Mouse (Mus musculus) embryo, embryonic 11.5 days (tissue): ENCODE results near the gene Igf1.

Source experiments
- DNase-seq: peaks from one replicate; pipeline ENCODE4 v3.0.0-alpha.2; 2012; ENCODE audit warnings: low read depth, low spot score

Gene Igf1

GRCm38 (mm10) chr10:87860181-87861103, 2.4 kb downstream of the Igf1 start:
- no peak for DNase-seq

- no peak for DNase-seq
Observed at GRCm38 (mm10) chr10:87861104-87861455, 3.0 kb downstream of the Igf1 start.

GRCm38 (mm10) chr10:87862899-87863298, 4.8 kb downstream of the Igf1 start:
- no peak for DNase-seq

- DNase-seq, result no peak
Observed at GRCm38 (mm10) chr10:87863326-87863725, 5.3 kb downstream of the Igf1 start.

- no peak for DNase-seq
Observed at GRCm38 (mm10) chr10:87865712-87866111, 7.6 kb downstream of the Igf1 start.

GRCm38 (mm10) chr10:87866448-87866847, 8.4 kb downstream of the Igf1 start:
- DNase-seq, result no peak

GRCm38 (mm10) chr10:87867217-87867616, 9.2 kb downstream of the Igf1 start:
- no peak for DNase-seq

- no peak for DNase-seq
Observed at GRCm38 (mm10) chr10:87867631-87868030, 9.6 kb downstream of the Igf1 start.

GRCm38 (mm10) chr10:87868349-87869053, 10.4 kb downstream of the Igf1 start:
- DNase-seq, result no peak

GRCm38 (mm10) chr10:87869151-87869550, 11.1 kb downstream of the Igf1 start:
- DNase-seq, result no peak

GRCm38 (mm10) chr10:87869691-87870090, 11.6 kb downstream of the Igf1 start:
- no peak for DNase-seq

- DNase-seq, result no peak
Observed at GRCm38 (mm10) chr10:87871863-87872647, 14.0 kb downstream of the Igf1 start.

- no peak for DNase-seq
Observed at GRCm38 (mm10) chr10:87872854-87873253, 14.8 kb downstream of the Igf1 start.

- no peak for DNase-seq
Observed at GRCm38 (mm10) chr10:87873516-87873915, 15.5 kb downstream of the Igf1 start.

GRCm38 (mm10) chr10:87880071-87880785, 22.2 kb downstream of the Igf1 start:
- no peak for DNase-seq

- DNase-seq, result no peak
Observed at GRCm38 (mm10) chr10:87885326-87886040, 27.4 kb downstream of the Igf1 start.

- DNase-seq, result no peak
Observed at GRCm38 (mm10) chr10:87889850-87890249, 31.8 kb downstream of the Igf1 start.

GRCm38 (mm10) chr10:87892256-87892655, 34.2 kb downstream of the Igf1 start:
- DNase-seq, result no peak

- no peak for DNase-seq
Observed at GRCm38 (mm10) chr10:87893272-87893671, 35.2 kb downstream of the Igf1 start.

GRCm38 (mm10) chr10:87894461-87895120, 36.5 kb downstream of the Igf1 start:
- DNase-seq, result no peak
